Mouse (Mus musculus): ENCODE results near the gene Prrc2b. TPM values are rescaled to one million over a fixed set of nuclear protein-coding genes. Genes with fewer than 3 reads are reported as not detected.

The Prrc2b gene
- polyA plus RNA-seq, 1 experiment from 2014 or later = 52.8 TPM

GRCm38 (mm10) chr2:32240591-32240990, 89.7 kb downstream of the Prrc2b start:
- H3K4me2 ChIP-seq (ENCODE audit: low read length) = no peak overlapping the region
- no peak for DNase-seq (ENCODE audit: low spot score)
- H3K4me1 ChIP-seq (replicated peaks; ENCODE audit: control insufficient read depth, insufficient read depth, low read length) = peaks cover 6% of the 10 kb centered on the region
- no peaks in the 10 kb centered on the region for H3K9me3 ChIP-seq (ENCODE audit: control insufficient read depth, low read length)
- H3K9ac ChIP-seq (ENCODE audit: low read length) = no peak overlapping the region
- H3K27me3 ChIP-seq (replicated peaks; ENCODE audit: control insufficient read depth, insufficient read depth, low read length) = no peaks in the 10 kb centered on the region
- no peak for ATAC-seq (replicated peaks; ENCODE audit: low FRiP score, low TSS enrichment, low read depth)
- H3K36me3 ChIP-seq (ENCODE audit: control insufficient read depth, insufficient read depth, low read length) = peaks cover 38% of the 10 kb centered on the region
- no peak overlapping the region for H3K27ac ChIP-seq (ENCODE audit: low read depth)
- H3K4me3 ChIP-seq (ENCODE audit: low read depth, low read length) = no peak overlapping the region
- 76% methylated on average over 5 of the region's 5 CpGs for WGBS

GRCm38 (mm10) chr2:32242986-32243385, 92.1 kb downstream of the Prrc2b start:
- no peak overlapping the region for H3K27ac ChIP-seq (ENCODE audit: low read depth)
- no peak overlapping the region for H3K4me2 ChIP-seq (ENCODE audit: low read length)
- DNase-seq (ENCODE audit: low spot score) (no peak), ATAC-seq (replicated peaks; ENCODE audit: low FRiP score, low TSS enrichment, low read depth) (no peak)
- no peaks in the 10 kb centered on the region for H3K27me3 ChIP-seq (replicated peaks; ENCODE audit: control insufficient read depth, insufficient read depth, low read length)
- H3K9me3 ChIP-seq (ENCODE audit: control insufficient read depth, low read length) = no peaks in the 10 kb centered on the region
- H3K4me3 ChIP-seq (ENCODE audit: low read depth, low read length) = no peak overlapping the region
- H3K9ac ChIP-seq (ENCODE audit: low read length) = no peak overlapping the region
- no peaks in the 10 kb centered on the region for H3K4me1 ChIP-seq (replicated peaks; ENCODE audit: control insufficient read depth, insufficient read depth, low read length)
- peaks cover 58% of the 10 kb centered on the region for H3K36me3 ChIP-seq (ENCODE audit: control insufficient read depth, insufficient read depth, low read length)
- WGBS = 88% methylated on average over 4 of the region's 4 CpGs

GRCm38 (mm10) chr2:32246741-32247140, 95.9 kb downstream of the Prrc2b start:
- Histone ChIP-seq H3K27me3 (replicated peaks; ENCODE audit: control insufficient read depth, insufficient read depth, low read length) (no peaks in the 10 kb centered on the region), H3K4me1 (replicated peaks; ENCODE audit: control insufficient read depth, insufficient read depth, low read length) (no peaks in the 10 kb centered on the region), H3K9me3 (ENCODE audit: control insufficient read depth, low read length) (no peaks in the 10 kb centered on the region), H3K27ac (ENCODE audit: low read depth) (no peak overlapping the region), H3K4me3 (ENCODE audit: low read depth, low read length) (no peak overlapping the region), H3K9ac (ENCODE audit: low read length) (no peak overlapping the region), H3K4me2 (ENCODE audit: low read length) (no peak overlapping the region), H3K36me3 (ENCODE audit: control insufficient read depth, insufficient read depth, low read length) (peaks cover 87% of the 10 kb centered on the region)
- DNase-seq (ENCODE audit: low spot score) (no peak), ATAC-seq (replicated peaks; ENCODE audit: low FRiP score, low TSS enrichment, low read depth) (no peak)
- 79% methylated on average over 4 of the region's 4 CpGs for WGBS

GRCm38 (mm10) chr2:32248377-32249361, 97.8 kb downstream of the Prrc2b start:
- Histone ChIP-seq H3K27me3 (replicated peaks; ENCODE audit: control insufficient read depth, insufficient read depth, low read length) (no peaks in the 10 kb centered on the region), H3K4me3 (ENCODE audit: low read depth, low read length) (no peak overlapping the region), H3K9ac (ENCODE audit: low read length) (no peak overlapping the region), H3K4me2 (ENCODE audit: low read length) (no peak overlapping the region), H3K27ac (ENCODE audit: low read depth) (no peak overlapping the region), H3K36me3 (ENCODE audit: control insufficient read depth, insufficient read depth, low read length) (peaks cover 84% of the 10 kb centered on the region), H3K4me1 (replicated peaks; ENCODE audit: control insufficient read depth, insufficient read depth, low read length) (no peaks in the 10 kb centered on the region), H3K9me3 (ENCODE audit: control insufficient read depth, low read length) (no peaks in the 10 kb centered on the region)
- DNase-seq (ENCODE audit: low spot score) (no peak), ATAC-seq (replicated peaks; ENCODE audit: low FRiP score, low TSS enrichment, low read depth) (no peak)
- WGBS = 77% methylated on average over 10 of the region's 10 CpGs

GRCm38 (mm10) chr2:32251791-32252527, 101.1 kb downstream of the Prrc2b start:
- H3K4me1 ChIP-seq (replicated peaks; ENCODE audit: control insufficient read depth, insufficient read depth, low read length) = no peaks in the 10 kb centered on the region
- no peaks in the 10 kb centered on the region for H3K27me3 ChIP-seq (replicated peaks; ENCODE audit: control insufficient read depth, insufficient read depth, low read length)
- H3K4me3 ChIP-seq (ENCODE audit: low read depth, low read length) = no peak overlapping the region
- no peak overlapping the region for H3K4me2 ChIP-seq (ENCODE audit: low read length)
- DNase-seq (ENCODE audit: low spot score) = no peak
- 79% methylated on average over 12 of the region's 12 CpGs for WGBS
- ATAC-seq (replicated peaks; ENCODE audit: low FRiP score, low TSS enrichment, low read depth) = no peak
- H3K9me3 ChIP-seq (ENCODE audit: control insufficient read depth, low read length) = no peaks in the 10 kb centered on the region
- no peak overlapping the region for H3K9ac ChIP-seq (ENCODE audit: low read length)
- peaks cover 82% of the 10 kb centered on the region for H3K36me3 ChIP-seq (ENCODE audit: control insufficient read depth, insufficient read depth, low read length)
- no peak overlapping the region for H3K27ac ChIP-seq (ENCODE audit: low read depth)

GRCm38 (mm10) chr2:32252658-32253057, 101.8 kb downstream of the Prrc2b start:
- no peak for DNase-seq (ENCODE audit: low spot score)
- Histone ChIP-seq H3K9me3 (ENCODE audit: control insufficient read depth, low read length) (no peaks in the 10 kb centered on the region), H3K4me1 (replicated peaks; ENCODE audit: control insufficient read depth, insufficient read depth, low read length) (no peaks in the 10 kb centered on the region), H3K27ac (ENCODE audit: low read depth) (no peak overlapping the region), H3K27me3 (replicated peaks; ENCODE audit: control insufficient read depth, insufficient read depth, low read length) (no peaks in the 10 kb centered on the region), H3K36me3 (ENCODE audit: control insufficient read depth, insufficient read depth, low read length) (peaks cover 82% of the 10 kb centered on the region), H3K4me2 (ENCODE audit: low read length) (no peak overlapping the region), H3K4me3 (ENCODE audit: low read depth, low read length) (no peak overlapping the region), H3K9ac (ENCODE audit: low read length) (no peak overlapping the region)
- no peak for ATAC-seq (replicated peaks; ENCODE audit: low FRiP score, low TSS enrichment, low read depth)
- 87% methylated on average over 5 of the region's 5 CpGs for WGBS

GRCm38 (mm10) chr2:32253352-32253751, 102.5 kb downstream of the Prrc2b start:
- no peak overlapping the region for H3K27ac ChIP-seq (ENCODE audit: low read depth)
- H3K4me2 ChIP-seq (ENCODE audit: low read length) = no peak overlapping the region

GRCm38 (mm10) chr2:32254563-32254962, 103.7 kb downstream of the Prrc2b start:
- Histone ChIP-seq H3K9ac (ENCODE audit: low read length) (no peak overlapping the region), H3K27me3 (replicated peaks; ENCODE audit: control insufficient read depth, insufficient read depth, low read length) (no peaks in the 10 kb centered on the region), H3K4me1 (replicated peaks; ENCODE audit: control insufficient read depth, insufficient read depth, low read length) (peaks cover 7% of the 10 kb centered on the region), H3K4me2 (ENCODE audit: low read length) (no peak overlapping the region), H3K9me3 (ENCODE audit: control insufficient read depth, low read length) (no peaks in the 10 kb centered on the region), H3K36me3 (ENCODE audit: control insufficient read depth, insufficient read depth, low read length) (peaks cover 75% of the 10 kb centered on the region), H3K4me3 (ENCODE audit: low read depth, low read length) (no peak overlapping the region), H3K27ac (ENCODE audit: low read depth) (no peak overlapping the region)
- 68% methylated on average over 5 of the region's 5 CpGs for WGBS
- DNase-seq (ENCODE audit: low spot score) = no peak
- ATAC-seq (replicated peaks; ENCODE audit: low FRiP score, low TSS enrichment, low read depth) = no peak

More at GRCm38 (mm10) chr2:32253352-32253751, 102.5 kb downstream of the Prrc2b start:
- Histone ChIP-seq H3K4me3 (ENCODE audit: low read depth, low read length) (no peak overlapping the region), H3K9me3 (ENCODE audit: control insufficient read depth, low read length) (no peaks in the 10 kb centered on the region), H3K27me3 (replicated peaks; ENCODE audit: control insufficient read depth, insufficient read depth, low read length) (no peaks in the 10 kb centered on the region), H3K36me3 (ENCODE audit: control insufficient read depth, insufficient read depth, low read length) (peaks cover 83% of the 10 kb centered on the region), H3K4me1 (replicated peaks; ENCODE audit: control insufficient read depth, insufficient read depth, low read length) (no peaks in the 10 kb centered on the region), H3K9ac (ENCODE audit: low read length) (no peak overlapping the region)
- DNase-seq (ENCODE audit: low spot score) (no peak), ATAC-seq (replicated peaks; ENCODE audit: low FRiP score, low TSS enrichment, low read depth) (no peak)
- WGBS = 67% methylated on average over 1 of the region's 1 CpGs

Measured in intestine, embryonic 14.5 days (tissue).